Mouse (Mus musculus) limb, embryonic 11.5 days (tissue): ENCODE results near the gene Gm4871. TPM values are rescaled to one million over a fixed set of nuclear protein-coding genes. Genes with fewer than 3 reads are reported as not detected.

Experiments used
- ATAC-seq: fragments of 200-750 bp; cut with Nextera tagmentation; 2 replicates; pipeline ENCODE4 v1.8.0; 2017; ENCODE audit warnings: low read depth; ENCODE audit not compliant: insufficient number of reproducible peaks, low FRiP score, low TSS enrichment
- DNase-seq: peaks from one replicate; pipeline ENCODE4 v3.0.0-alpha.2; 2015; ENCODE audit warnings: low spot score
- H3K27ac ChIP-seq: fragments of 300-500 bp; sonication (generic); replicated peaks from 2 replicates; pipeline ENCODE4 v1.5.1; 2014; ENCODE audit warnings: low read depth, mild to moderate bottlenecking, low read length
- H3K27me3 ChIP-seq: fragments of 300-500 bp; sonication (generic); 2 replicates; pipeline ENCODE4 v1.6.1; 2014; ENCODE audit warnings: mild to moderate bottlenecking, low read length, mixed read lengths; ENCODE audit not compliant: control insufficient read depth, insufficient read depth
- H3K36me3 ChIP-seq: fragments of 300-500 bp; sonication (generic); 2 replicates; pipeline ENCODE4 v1.6.1; 2014; ENCODE audit warnings: mild to moderate bottlenecking, low read length, moderate library complexity, mixed read lengths; ENCODE audit not compliant: control insufficient read depth, insufficient read depth
- H3K4me1 ChIP-seq: fragments of 300-500 bp; sonication (generic); 2 replicates; pipeline ENCODE4 v1.6.1; 2014; ENCODE audit warnings: low read length, mixed read lengths; ENCODE audit not compliant: control insufficient read depth, insufficient read depth
- H3K4me2 ChIP-seq: fragments of 300-500 bp; sonication (generic); 2 replicates; pipeline ENCODE4 v1.6.1; 2014; ENCODE audit warnings: low read depth, mild to moderate bottlenecking, moderate library complexity; ENCODE audit not compliant: severe bottlenecking
- H3K4me3 ChIP-seq: fragments of 300-500 bp; sonication (generic); 2 replicates; pipeline ENCODE4 v1.5.1; 2014; ENCODE audit warnings: low read depth, low read length
- H3K9ac ChIP-seq: fragments of 300-500 bp; sonication (generic); 2 replicates; pipeline ENCODE4 v1.6.1; 2014; ENCODE audit warnings: mild to moderate bottlenecking, low read length
- H3K9me3 ChIP-seq: fragments of 300-500 bp; sonication (generic); 2 replicates; pipeline ENCODE4 v1.6.1; 2016; ENCODE audit warnings: low read length; ENCODE audit not compliant: control insufficient read depth
- WGBS: fragments of 180-500 bp; shearing (Covaris S2); extraction: QIAGEN DNeasy Blood & Tissue Kit; methylation state at CpG from one replicate; pipeline ENCODE4 v1.1.7; 2014; 5-methylcytosine and 5-hydroxymethylcytosine counted together
- polyA plus RNA-seq: library from polyadenylated mRNA; unstranded; fragments of >200 nt; fragmentation: Nextera tagmentation; extraction: Ambion mirVana; gene quantifications from 2 replicates; pipeline ENCODE4 v1.2.1, GENCODE M21; 2014

The Gm4871 gene
- polyA plus RNA-seq, 1 experiment from 2014 or later = not detected

DNA sequence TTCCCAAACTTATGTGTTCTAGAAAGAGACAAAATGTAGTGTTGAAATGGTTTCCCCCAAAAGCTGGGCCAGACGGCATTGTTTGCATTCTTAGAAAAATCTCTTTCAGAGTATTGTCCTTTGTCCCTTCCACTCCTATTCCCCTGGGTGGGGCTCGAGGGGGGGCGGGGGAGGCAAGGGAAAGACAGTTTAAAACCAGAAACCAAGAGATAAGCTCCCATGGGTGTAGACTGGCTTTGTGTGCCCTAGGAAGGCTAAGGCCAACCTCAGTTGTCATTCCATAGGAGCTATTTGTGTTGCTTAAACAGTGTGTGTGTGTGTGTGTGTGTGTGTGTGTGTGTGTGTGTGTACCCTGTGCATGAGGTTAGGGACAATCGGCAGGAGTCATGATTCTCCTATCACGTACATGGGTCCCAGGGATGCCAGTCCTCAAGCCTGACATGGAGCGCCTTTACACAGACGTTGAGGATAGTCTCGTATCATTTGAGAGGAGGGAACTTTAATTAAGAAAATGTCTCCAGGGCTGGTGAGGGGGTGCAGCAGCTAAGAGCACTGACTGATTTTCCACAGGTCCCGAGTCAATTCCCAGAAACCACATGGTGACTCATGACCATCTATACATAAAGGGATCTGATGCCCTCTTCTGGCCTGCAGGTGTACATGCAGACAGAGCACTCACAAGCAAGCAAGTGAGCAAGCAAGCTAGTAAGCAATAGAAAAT is 44.1 kb downstream of the Gm4871 start:
- H3K4me3 ChIP-seq = no peak overlapping the region
- no peaks in the 10 kb centered on the region for H3K36me3 ChIP-seq
- peak; percentile 55 for DNase-seq
- no peaks in the 10 kb centered on the region for H3K4me1 ChIP-seq
- H3K9me3 ChIP-seq = no peaks in the 10 kb centered on the region
- no peak for ATAC-seq
- no peak overlapping the region for H3K9ac ChIP-seq
- no peaks in the 10 kb centered on the region for H3K27me3 ChIP-seq
- H3K27ac ChIP-seq = no peak overlapping the region
- H3K4me2 ChIP-seq = no peak overlapping the region
- WGBS = 59% methylated on average over 9 of the region's 9 CpGs

GRCm38 (mm10) chr5:144987561-144987960 is 45.0 kb downstream of the Gm4871 start:
- no peaks in the 10 kb centered on the region for H3K4me1 ChIP-seq
- ATAC-seq = no peak

GRCm38 (mm10) chr5:144984839-144985238 is 47.7 kb downstream of the Gm4871 start:
- 87% methylated on average over 5 of the region's 5 CpGs for WGBS

More at GRCm38 (mm10) chr5:144987561-144987960, 45.0 kb downstream of the Gm4871 start:
- 90% methylated on average over 13 of the region's 13 CpGs for WGBS
- Histone ChIP-seq H3K9ac (no peak overlapping the region), H3K36me3 (no peaks in the 10 kb centered on the region), H3K27ac (no peak overlapping the region), H3K4me2 (no peak overlapping the region), H3K27me3 (no peaks in the 10 kb centered on the region), H3K9me3 (no peaks in the 10 kb centered on the region), H3K4me3 (no peak overlapping the region)
- no peak for DNase-seq

GRCm38 (mm10) chr5:144983227-144983626 is 49.3 kb downstream of the Gm4871 start:
- DNase-seq (no peak), ATAC-seq (no peak)
- H3K27ac ChIP-seq = no peak overlapping the region
- H3K4me2 ChIP-seq = no peak overlapping the region
- WGBS = 87% methylated on average over 3 of the region's 3 CpGs
- no peaks in the 10 kb centered on the region for H3K4me1 ChIP-seq
- H3K4me3 ChIP-seq = no peak overlapping the region
- no peaks in the 10 kb centered on the region for H3K9me3 ChIP-seq
- no peak overlapping the region for H3K9ac ChIP-seq
- no peaks in the 10 kb centered on the region for H3K27me3 ChIP-seq
- no peaks in the 10 kb centered on the region for H3K36me3 ChIP-seq

More at GRCm38 (mm10) chr5:144984839-144985238, 47.7 kb downstream of the Gm4871 start:
- H3K9me3 ChIP-seq = no peaks in the 10 kb centered on the region
- ATAC-seq (no peak), DNase-seq (no peak)
- no peaks in the 10 kb centered on the region for H3K36me3 ChIP-seq
- H3K4me3 ChIP-seq = no peak overlapping the region
- H3K4me2 ChIP-seq = no peak overlapping the region
- no peak overlapping the region for H3K27ac ChIP-seq
- H3K4me1 ChIP-seq = no peaks in the 10 kb centered on the region
- no peaks in the 10 kb centered on the region for H3K27me3 ChIP-seq
- H3K9ac ChIP-seq = no peak overlapping the region

Other genes starting within 250 kb of the Gm4871 start
- gene Smurf1, start 66.9 kb downstream of the Gm4871 start, polyA plus RNA-seq = 20.1 and 22.4 TPM in 2 replicates
- not detected in 2 replicates for gene 1700018F24Rik, start 10.2 kb upstream of the Gm4871 start, polyA plus RNA-seq
- gene Arpc1a, start 51.1 kb upstream of the Gm4871 start, polyA plus RNA-seq = 148 and 152 TPM in 2 replicates
- gene Kpna7, start 51.3 kb upstream of the Gm4871 start, polyA plus RNA-seq = 0.13 and 0.14 TPM in 2 replicates
- gene Arpc1b, start 81.5 kb upstream of the Gm4871 start, polyA plus RNA-seq = 90.5 and 101 TPM in 2 replicates
- 140 and 151 TPM in 2 replicates for gene Pdap1, start 107.5 kb upstream of the Gm4871 start, polyA plus RNA-seq
- 286 and 287 TPM in 2 replicates for gene Bud31, start 107.6 kb upstream of the Gm4871 start, polyA plus RNA-seq
- gene Ptcd1, start 134.4 kb upstream of the Gm4871 start, polyA plus RNA-seq = 15.1 TPM in 2 replicates
- gene Cpsf4, start 134.5 kb upstream of the Gm4871 start, polyA plus RNA-seq = 39.8 and 40.6 TPM in 2 replicates
- 568 and 582 TPM in 2 replicates for gene Atp5j2, start 159.3 kb upstream of the Gm4871 start, polyA plus RNA-seq
- gene Zkscan14, start 169.1 kb upstream of the Gm4871 start, polyA plus RNA-seq = 5.9 and 8.4 TPM in 2 replicates
- 21.2 and 23.6 TPM in 2 replicates for gene Zkscan5, start 171.8 kb upstream of the Gm4871 start, polyA plus RNA-seq
- 34.4 and 37.8 TPM in 2 replicates for gene Zfp655, start 199.0 kb upstream of the Gm4871 start, polyA plus RNA-seq
- 0.40 and 0.94 TPM in 2 replicates for gene Zscan25, start 247.7 kb upstream of the Gm4871 start, polyA plus RNA-seq